Mouse (Mus musculus) thymus, postnatal 14 days (tissue): Measurements from ENCODE around the gene Rsg1.

ENCODE experiments used
- DNase-seq: peaks from one replicate; pipeline ENCODE4 v3.0.0; 2021

The Rsg1 gene

DNA sequence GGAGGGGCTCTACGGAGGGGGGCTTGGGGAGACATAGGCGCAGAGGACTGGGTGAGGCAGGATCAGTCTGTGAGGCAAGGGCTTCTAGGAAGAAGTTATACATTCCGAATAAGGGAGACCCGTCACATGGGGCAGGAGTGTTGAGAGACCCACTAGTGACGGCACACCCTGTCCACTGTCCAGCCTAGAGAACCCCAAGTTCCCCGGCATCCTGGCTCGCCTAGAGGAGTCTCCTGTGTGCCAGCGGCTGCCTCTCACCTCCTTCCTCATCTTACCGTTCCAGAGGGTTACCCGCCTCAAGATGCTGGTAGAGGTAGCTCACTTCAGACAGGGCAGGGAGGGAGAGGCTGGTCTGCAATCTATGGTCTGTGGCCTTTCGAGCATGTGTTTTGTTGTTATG is 35.6 kb downstream of the Rsg1 start:
- no peak for DNase-seq

DNA sequence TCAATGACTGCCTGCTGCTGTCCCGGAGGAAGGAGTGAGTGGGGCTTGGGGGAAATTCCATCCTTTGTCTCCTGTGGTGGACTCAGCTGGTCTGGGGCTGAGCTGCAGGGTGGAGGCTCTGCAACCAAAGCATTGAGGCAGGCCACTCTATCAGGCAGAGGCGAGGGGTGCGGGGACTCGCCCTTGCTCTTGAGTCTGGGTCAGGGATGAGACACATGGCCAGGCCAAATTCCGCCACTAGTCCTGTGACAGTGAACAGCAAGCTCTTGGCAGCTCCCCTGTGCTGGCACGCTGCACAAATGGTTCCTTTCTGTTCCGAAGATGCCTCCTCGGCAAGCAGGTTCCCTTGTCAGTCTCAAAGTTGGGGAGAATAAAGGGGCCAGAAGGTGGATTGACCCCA is 37.3 kb downstream of the Rsg1 start:
- DNase-seq, result no peak

DNA sequence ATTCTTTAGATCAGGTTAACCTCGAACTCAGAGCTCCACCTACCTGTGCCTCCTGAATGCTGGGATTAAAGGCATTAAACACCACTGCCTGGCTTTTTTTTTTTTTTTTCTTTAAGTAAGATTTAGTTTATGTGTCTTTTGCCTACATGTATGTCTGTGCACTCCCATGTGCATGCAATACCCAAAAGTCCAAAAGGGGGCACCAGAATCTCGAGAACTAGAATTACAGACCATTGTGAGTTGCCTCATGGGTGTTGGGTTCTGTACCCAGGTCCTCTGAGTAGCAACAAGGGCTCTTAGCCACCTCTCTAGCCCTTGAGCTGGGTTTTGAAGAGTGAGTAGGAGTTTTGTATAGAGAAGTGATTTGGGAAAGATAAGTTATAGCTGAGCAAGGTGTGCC is 38.9 kb downstream of the Rsg1 start:
- no peak for DNase-seq

DNA sequence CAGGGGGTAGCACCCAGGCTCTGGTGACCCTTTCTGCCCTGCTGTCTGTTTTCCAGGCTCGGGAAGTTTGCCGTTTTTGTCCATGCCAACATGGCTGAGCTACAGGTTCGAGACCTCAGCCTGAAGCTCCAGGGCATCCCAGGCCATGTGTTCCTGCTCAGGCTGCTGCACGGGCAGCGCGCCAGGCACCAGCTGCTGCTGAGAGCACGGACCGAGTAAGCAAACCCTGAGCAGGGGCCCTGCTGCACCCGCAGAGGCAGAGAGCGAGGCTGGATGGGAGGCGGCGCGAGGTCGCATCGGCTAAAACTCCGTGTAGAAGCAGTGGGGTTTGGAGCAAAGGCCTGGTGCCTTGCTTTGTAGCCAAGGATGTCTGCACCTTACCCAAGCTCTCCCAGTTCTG is 40.5 kb downstream of the Rsg1 start:
- no peak for DNase-seq

DNA sequence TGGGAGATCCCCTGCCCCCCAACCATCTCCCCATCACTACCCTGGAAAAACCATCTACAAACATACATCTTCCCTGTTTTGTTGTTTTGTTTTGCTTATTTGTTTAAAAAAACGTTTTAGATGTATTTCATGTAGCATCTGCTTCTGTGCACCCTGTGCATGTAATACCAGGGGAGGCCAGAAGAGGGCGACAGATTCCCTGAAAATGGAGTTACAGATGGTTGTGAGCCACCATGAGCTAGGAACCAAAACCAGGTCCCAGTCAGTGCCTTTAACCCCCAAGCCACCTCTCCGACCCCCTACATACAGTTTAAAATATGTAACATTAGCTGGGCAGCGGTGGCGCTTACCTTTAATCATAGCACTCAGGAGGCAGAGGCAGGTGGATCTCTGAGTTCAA is 43.7 kb downstream of the Rsg1 start:
- DNase-seq, result peak; percentile 23

DNA sequence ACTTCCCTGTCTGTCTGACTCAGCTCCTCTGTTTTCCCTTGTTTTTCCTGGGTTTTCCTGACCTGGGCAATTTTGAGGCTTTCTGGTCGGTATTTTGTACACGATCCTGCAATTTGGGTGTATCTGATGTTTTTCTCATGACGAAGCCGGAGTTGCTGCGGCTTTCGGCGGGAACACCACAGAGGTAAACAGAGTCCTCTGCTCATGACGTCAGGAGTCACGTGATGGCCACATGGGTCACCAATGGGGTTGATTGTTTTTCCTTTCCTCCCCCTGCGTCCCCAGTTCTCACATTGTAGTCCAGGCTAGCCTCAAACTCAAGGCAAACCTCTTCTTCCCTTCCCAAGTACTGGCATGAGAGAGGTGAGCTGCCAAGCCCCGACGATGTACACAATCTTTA is 45.7 kb downstream of the Rsg1 start:
- DNase-seq, result no peak

DNA sequence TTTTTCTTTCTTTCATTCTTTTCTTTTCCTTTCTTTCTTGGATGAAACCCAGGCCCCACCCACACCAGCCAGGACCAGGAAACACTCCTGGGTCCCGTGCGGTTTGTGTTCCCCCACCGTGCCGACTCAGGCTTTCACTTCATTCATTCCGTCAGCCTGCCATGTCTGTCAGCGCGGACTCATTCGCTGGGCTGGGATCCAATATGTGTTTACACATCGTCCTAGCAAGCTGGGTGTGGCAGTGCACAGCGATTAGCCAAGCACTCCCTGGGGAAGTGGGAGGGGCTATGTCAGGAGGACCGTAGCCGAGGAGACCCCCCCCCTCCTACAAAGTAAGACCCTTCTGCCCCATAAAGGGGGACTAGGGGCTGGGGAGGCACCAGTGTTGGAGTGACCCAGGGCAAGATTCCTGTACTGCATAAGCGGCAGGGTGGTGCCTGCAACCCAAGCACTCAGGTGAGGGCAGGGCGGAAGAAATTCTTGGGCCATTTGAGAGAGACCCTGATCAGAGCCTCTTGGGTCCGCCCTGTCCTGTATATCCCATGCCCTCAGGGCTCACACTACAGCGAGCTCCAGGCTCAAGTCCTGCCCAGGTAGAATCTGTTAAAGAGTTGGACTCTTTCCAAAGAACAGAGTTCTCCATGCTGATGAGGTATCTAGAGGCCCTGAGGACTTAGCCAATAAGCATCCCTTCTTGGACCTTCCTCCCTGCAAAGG is 46.4 kb downstream of the Rsg1 start:
- DNase-seq, result no peak

DNA sequence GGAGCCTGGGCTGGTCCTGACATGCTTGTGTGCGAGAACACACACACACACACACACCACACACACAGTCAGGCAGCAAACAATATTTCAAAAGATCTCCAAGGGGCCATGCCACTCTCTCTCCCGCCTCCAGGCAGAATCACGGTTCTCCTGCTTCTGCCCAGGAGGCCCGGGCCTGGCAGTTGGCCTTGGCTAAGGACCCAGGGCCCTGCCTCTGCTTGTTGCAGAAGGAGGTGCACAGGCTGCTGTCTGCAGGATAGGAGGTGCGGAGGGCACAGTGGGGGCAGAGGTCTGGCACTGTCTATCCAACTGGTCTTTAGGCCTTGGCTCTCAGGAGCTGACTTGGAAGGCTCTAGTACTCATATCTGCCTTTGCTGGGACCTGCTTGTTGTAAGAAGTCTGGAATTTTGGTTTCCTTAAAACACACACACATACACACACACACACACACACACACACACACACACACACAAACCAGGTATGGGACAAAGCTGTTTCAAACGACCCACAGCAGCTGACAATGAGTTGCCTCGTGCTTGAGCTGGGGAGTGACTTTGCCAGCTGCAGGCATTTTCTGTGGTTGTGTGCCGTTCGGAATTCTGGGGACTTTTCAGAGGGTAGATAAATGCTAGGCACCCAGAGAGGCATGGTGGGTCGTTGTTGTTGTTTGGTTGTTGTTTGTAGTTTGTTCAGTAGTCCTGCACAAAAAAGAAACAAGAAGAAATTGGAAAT is 49.3 kb downstream of the Rsg1 start:
- no peak for DNase-seq

DNA sequence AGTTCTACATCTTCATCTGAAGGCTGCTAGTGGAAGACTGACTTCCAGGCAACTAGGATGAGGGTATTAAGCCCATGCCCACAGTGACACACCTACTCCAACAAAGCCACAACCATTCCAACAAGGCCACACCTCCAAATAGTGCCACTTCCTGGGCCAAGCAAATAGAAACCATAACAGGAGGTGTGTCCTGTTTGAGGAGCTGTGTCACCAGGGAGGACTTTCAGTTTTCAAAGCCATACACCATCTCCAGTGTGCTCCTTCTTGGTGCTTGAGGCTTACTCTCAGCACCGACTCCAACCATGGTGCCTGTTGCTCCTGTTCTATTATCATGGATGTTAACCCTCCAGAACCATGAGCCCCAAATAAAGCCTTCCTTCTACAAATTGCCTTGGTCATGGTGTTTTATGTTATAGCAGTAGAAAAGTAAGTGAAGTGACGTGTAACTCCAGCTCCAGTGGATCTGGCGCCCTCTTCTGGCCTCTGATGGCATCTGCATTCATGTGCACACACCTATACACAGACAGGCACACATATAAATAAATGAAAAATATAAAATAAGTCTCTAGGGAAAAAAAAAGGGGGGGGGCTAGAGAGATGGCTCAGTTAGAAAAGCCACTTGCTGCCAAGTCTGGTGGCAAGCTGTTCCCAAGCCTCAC is 52.4 kb downstream of the Rsg1 start:
- no peak for DNase-seq

DNA sequence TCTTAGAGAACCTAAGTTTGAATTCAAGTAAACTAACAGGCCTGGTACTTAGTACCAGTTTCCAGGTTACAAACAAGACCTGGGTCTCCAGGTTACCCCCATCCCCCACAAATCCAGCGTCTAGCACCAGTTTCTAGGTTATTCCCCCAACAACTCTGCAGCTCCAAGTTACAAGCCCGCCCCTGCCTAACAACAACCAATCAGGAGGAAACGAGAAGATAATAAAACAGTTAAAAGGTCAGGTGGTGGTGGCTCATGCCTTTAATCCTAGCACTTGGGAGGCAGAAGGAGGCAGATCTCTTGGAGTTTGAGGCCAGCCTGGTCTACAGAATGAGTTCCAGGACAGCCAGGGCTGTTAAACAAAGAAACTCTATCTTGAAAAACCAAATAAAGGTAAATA is 53.5 kb downstream of the Rsg1 start:
- DNase-seq, result no peak

DNA sequence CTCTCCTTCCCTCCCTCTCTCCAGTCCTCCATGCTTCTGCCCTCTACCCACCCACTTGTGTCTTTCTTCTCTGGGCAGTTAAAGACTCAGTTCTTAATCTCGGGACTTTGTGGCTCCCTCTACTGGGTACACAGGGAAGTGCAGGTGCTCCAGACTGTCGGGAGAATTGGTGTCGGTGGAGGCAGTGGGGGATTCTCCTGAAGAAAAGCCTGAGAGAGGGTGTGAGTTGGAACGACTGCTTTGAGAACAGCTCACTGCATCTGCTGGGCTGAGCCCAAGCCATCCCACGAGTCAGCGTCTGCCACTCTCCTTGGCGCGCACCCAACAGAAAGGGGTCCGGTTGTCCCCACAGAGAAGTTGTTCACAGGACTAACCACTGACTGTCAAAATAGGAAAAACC is 54.1 kb downstream of the Rsg1 start:
- peak; percentile 50 for DNase-seq

DNA sequence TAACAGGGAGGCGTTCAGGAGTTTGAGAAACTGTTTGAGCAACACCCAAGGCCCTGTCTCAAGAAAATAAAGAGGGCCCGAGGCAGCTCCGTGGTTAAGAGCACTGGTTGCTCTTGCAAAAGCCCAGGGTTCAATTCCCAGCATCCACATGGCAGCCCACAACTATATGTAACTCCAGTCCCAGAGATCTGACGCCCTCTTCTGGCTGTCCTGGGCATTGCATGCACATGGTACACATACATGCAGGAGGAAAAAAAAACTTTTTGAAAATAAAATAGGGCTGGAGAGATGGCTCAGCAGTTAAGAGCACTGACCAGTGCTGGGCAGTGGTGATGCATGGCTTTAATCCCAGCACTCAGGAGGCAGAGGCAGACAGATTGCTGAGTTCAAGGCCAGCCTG is 54.6 kb downstream of the Rsg1 start:
- DNase-seq, result no peak

DNA sequence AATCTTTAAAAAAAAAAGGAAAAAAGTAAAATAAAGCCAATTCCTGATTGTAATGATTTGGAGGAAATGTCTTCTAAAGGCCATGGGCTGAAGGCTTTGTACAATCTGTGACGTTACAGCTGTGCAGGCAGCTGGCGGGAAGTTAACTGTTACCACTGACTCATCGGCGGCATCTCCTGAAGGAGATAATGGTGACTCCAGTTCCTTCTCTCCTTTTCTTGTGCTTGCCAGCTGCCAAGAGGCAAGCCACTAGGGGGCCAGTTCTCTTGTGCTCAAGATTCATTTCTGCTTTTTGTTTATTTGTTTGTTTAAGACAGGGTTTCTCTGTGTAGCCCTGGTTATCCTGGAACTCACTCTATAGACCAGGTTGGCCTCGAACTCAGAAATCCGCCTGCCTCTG is 55.3 kb downstream of the Rsg1 start:
- DNase-seq, result no peak

DNA sequence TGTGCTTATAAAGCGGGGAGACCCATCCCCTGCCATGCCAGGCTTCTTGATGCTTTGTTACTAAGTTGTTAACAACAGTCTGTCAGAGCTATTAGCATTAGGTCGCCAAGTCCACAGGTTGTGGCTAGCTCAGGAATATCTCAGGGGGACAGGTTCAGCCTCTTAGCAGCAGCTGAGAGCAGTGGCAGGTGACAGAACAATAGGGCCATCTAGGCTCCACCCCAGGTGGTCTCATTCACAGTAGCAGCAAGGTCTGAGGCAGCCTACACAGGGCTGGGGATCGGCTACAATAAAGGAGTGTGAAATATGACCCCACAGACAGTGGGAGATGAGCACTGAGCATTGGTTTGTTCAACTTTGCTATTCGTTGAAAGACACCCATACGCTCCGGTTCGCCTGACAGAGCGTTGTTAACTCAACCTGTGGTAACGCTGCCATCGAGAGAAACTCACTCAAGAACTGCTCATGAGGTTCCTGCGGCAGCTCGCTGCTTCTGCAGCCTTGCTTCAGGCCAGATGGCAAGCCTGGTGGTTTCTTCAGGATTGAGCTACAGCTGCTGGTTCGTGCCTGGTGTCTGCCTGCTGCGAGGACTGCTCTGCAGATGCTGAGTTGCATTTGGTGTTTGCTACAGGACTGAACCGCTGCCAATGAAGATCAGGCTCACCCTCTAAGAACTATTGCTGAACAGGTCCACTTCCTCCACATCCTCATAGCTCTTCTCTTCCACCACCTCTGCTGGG is 56.6 kb downstream of the Rsg1 start:
- DNase-seq, result no peak

DNA sequence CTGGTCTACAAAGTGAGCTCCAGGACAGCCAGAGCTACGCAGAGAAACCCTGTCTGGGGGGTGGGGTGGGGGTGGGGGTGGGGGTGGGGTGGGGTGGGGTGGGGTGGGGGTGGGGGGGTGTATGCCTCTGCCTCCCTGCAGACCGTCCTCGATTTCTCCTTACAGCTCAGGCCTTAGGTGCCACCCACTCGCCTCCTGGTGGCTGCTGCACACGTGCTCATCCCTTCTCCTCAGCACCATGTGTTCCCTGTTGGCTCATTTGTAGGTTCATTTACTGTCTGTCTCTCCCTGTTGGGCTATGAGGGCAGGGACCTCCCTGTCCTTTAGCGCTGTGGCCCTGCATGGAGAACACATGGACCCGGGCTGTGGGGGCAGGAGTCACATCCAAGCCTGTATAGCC is 57.5 kb downstream of the Rsg1 start:
- DNase-seq, result no peak

DNA sequence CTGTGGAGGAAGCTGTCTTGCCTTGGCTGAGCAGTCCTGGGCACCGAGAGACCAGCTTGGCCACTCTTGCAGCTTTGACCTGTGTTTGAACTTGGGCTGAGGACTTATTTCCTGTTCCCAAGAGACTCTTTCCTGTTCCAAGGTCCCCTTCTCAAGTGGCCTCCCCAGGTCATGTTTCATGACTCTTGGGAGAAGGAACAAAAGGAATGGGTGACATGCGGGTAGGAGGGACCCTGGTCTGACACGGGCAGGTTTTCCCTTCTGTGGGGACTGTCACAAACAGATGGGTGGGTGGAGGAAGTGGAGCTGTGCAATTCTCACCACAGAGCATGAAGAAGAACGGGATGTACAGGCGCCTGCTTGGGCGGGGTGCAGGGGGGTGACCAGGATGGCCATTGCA is 58.0 kb downstream of the Rsg1 start:
- no peak for DNase-seq

DNA sequence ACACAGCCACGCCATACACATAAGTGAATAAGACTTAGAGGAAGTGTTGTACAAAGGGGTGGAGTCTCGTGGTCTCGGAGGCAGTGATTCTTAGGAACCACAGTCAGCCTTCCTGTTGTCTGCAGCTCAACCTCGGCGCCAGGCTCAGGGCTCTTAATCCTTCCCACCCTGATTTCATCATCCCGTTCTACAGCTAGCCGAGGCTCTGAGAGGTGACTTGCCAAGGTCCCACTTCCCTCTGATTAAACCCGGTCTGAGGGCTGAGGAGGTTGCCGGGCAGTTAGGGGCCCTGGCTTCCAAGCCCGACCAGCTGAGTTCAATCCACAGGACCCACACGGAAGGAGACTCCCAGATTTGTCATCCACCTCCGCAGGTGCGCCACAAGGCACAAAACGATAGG is 59.1 kb downstream of the Rsg1 start:
- DNase-seq, result no peak

DNA sequence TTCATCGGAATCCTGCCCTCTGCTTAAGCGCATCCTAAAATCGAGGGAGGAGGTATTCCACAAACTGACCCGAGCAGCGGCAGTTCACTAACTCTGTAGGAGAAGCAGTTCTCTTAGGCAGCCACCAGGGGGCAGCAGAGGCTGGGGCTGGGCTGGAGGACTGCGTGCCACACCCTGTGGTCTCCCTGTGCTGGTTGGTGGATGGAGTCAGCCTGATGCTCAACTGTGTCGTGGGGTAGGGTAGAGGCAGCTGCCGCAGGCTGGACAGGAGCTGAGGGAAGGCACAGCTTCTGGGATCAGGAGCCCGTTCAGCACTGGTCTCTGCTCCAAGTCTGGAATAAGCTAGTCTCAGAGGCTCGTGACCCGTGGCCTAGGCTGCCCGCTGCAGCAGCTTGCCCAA is 59.5 kb downstream of the Rsg1 start:
- DNase-seq, result peak; percentile 73

DNA sequence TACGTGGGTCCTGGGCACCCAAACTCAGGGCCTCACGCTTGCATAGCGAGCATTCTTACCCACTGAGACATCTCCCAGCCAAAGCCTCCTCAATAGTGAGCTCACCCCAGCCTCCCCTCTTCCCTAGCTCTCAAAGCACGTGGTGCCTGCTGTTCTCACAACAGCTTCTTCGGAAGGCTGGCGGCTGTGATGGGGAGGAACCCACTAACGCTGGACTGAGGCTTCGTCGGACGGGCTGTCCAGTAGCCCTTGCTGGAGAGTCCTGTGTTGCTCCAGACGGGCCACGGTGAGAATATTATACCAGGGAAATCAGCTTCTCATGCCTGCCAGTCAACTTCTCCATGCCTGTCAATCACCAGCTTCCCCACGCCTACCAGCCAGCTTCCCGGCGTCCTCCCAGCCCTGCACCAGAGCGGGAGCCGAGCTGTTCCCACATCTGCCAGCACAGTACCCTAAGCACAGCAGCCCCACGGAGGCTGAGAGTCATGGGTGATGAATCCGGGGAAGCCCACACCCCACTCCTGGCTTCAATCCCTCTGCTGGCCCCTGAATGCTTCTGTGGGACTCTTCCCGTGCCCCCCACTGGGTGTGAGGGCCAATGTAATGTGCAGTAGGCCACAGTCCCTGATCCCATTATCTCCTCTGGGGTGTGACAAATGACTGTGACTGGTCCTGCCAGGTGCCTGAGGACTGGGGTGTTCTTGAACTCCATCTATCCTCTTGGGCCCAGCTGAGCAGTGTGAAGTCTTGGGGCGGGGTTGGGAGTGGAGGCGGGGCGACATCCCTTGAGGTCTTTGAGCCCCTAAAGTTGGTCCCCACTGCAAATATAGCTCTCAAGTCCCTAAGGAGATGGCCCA is 61.0 kb downstream of the Rsg1 start:
- no peak for DNase-seq
